ENCODE assay signal across 2 mouse cellular contexts in the genomic region with DNA sequence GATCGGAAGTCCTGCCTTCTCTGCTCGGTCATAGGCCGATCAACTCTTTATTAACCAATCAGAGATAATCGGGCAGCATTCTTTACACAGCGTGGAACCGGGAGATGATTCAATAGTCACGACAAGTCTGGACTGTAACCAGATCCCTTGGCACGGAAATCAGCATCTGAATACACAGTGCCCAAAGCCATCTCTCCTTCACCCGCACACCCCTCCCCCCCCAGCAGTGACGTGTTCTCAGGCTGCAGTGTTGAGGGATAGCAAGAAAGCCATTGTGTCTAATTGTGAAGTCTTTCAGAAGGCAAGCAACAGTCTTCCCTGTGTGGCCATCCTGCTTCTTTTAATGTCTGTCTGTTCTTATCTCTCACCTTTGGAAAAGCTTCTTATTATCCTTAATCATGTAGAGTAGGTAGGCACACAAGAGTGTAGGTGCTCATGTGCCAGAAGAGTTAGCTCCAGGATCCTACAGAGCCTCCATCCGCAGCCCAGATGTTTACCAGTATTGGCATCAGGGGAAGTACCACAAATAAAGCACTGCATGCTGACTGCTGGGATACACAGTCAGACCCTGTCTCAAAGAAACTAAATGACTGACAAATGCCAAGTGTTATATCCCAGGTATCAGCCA.
A peak's percentile ranks its signal among the peaks of the same experiment; 100 is the strongest.
TF ChIP-seq lines count a peak whose summit lies in the region.

No protein-coding gene starts in this region.

TF ChIP-seq in MEL, 35 proteins besides CTCF, POLR2A, EP300 and RAD21:
- no peak for TF ChIP-seq BHLHE40 (IDR thresholded peaks at IDR 0.05; ENCODE audit: borderline replicate concordance, low read depth, low read length)
- TF ChIP-seq ZC3H11A (IDR thresholded peaks at IDR 0.05; ENCODE audit: low read depth, low read length), result no peak
- TF ChIP-seq TCF12 (IDR thresholded peaks at IDR 0.05; ENCODE audit: low read depth, low read length), result 0 out of 2 replicates have a peak, but pooled peaks have one; percentile 2
- TF ChIP-seq SMC3 (IDR thresholded peaks at IDR 0.05; ENCODE audit: low read depth, low read length), result no peak
- no peak for TF ChIP-seq ZMIZ1 (IDR thresholded peaks at IDR 0.05; ENCODE audit: low read depth, low read length)
- no peak for TF ChIP-seq GABPA (IDR thresholded peaks at IDR 0.05; ENCODE audit: low read depth, low read length)
- TF ChIP-seq MXI1 (IDR thresholded peaks at IDR 0.05; ENCODE audit: low read depth, low read length), result peak; percentile 26; the same call in 1 of the 2 replicates
- TF ChIP-seq GATA1 (IDR thresholded peaks at IDR 0.05; ENCODE audit: low read depth, low read length), result no peak
- TF ChIP-seq ETS1 (IDR thresholded peaks at IDR 0.05; ENCODE audit: low read depth, low read length), result no peak
- peak; percentile 46; the same call in 1 of the 2 replicates for TF ChIP-seq MAX (IDR thresholded peaks at IDR 0.05; ENCODE audit: low read length)
- TF ChIP-seq USF1 (IDR thresholded peaks at IDR 0.05; ENCODE audit: low read depth, low read length), result no peak
- TF ChIP-seq JUND (IDR thresholded peaks at IDR 0.05; ENCODE audit: low read depth, low read length), result no peak
- TF ChIP-seq ELF1 (IDR thresholded peaks at IDR 0.05; ENCODE audit: low read depth, low read length), result no peak
- no peak for TF ChIP-seq UBTF (IDR thresholded peaks at IDR 0.05; ENCODE audit: borderline replicate concordance, insufficient read depth, low read depth, low read length)
- no peak for TF ChIP-seq CHD1 (IDR thresholded peaks at IDR 0.05; ENCODE audit: low read depth, low read length)
- TF ChIP-seq NELFE (IDR thresholded peaks at IDR 0.05; ENCODE audit: low read depth, low read length), result peak; percentile 53; the same call in 1 of the 2 replicates
- TF ChIP-seq MYC (IDR thresholded peaks at IDR 0.05; ENCODE audit: low read depth, low read length), result peak; percentile 80
- no peak for TF ChIP-seq ZNF384 (IDR thresholded peaks at IDR 0.05; ENCODE audit: low read depth, low read length)
- no peak for TF ChIP-seq MAFK (IDR thresholded peaks at IDR 0.05; ENCODE audit: borderline replicate concordance, low read depth, low read length)
- no peak for TF ChIP-seq USF2 (IDR thresholded peaks at IDR 0.05; ENCODE audit: borderline replicate concordance in 1 of 2, insufficient read depth in 1 of 2, low read depth in 1 of 2, low read length in 2 of 2)
- TF ChIP-seq MAZ (IDR thresholded peaks at IDR 0.05; ENCODE audit: low read depth, low read length), result no peak
- TF ChIP-seq POLR2AphosphoS5 (IDR thresholded peaks at IDR 0.05; ENCODE audit: borderline replicate concordance, low read depth, low read length), result no peak
- peak; percentile 22; the same call in 1 of the 2 replicates for TF ChIP-seq SIN3A (IDR thresholded peaks at IDR 0.05; ENCODE audit: low read length)
- no peak; the same call in 1 of the 2 replicates for TF ChIP-seq CHD2 (IDR thresholded peaks at IDR 0.05; ENCODE audit: low read length)
- no peak for TF ChIP-seq ZKSCAN1 (IDR thresholded peaks at IDR 0.05; ENCODE audit: low read depth, low read length)
- TF ChIP-seq MEF2A (IDR thresholded peaks at IDR 0.05; ENCODE audit: extremely low read depth, insufficient replicate concordance, low read depth, low read length, poor library complexity, severe bottlenecking), result no peak
- TF ChIP-seq POLR2AphosphoS2 (IDR thresholded peaks at IDR 0.05; ENCODE audit: low read length), result no peak
- TF ChIP-seq MYB (IDR thresholded peaks at IDR 0.05; ENCODE audit: low read depth, low read length), result no peak
- no peak for TF ChIP-seq RCOR1 (IDR thresholded peaks at IDR 0.05; ENCODE audit: low read depth, low read length)
- TF ChIP-seq TBP (IDR thresholded peaks at IDR 0.05; ENCODE audit: low read depth, low read length), result peak; percentile 81
- no peak for TF ChIP-seq TAL1 (IDR thresholded peaks at IDR 0.05; ENCODE audit: low read length)
- TF ChIP-seq NRF1 (IDR thresholded peaks at IDR 0.05; ENCODE audit: insufficient read depth, low read depth, low read length, poor library complexity, severe bottlenecking), result no peak
- no peak for TF ChIP-seq KAT2A (conservative IDR thresholded peaks at IDR 0.05; ENCODE audit: low read depth, low read length)
- TF ChIP-seq HCFC1 (IDR thresholded peaks at IDR 0.05; ENCODE audit: low read depth, low read length), result peak; percentile 70
- no peak for TF ChIP-seq E2F4 (IDR thresholded peaks at IDR 0.05; ENCODE audit: borderline replicate concordance, low read depth, low read length)

TF ChIP-seq in myocyte, 11 proteins besides CTCF, POLR2A, EP300 and RAD21:
- TF ChIP-seq MYOG (IDR thresholded peaks at IDR 0.05; ENCODE audit: control insufficient read depth in 1 of 3, insufficient read depth in 1 of 3, insufficient read length in 2 of 3, low read depth in 2 of 3) (no peak), MYOD1 (IDR thresholded peaks at IDR 0.05; ENCODE audit: control insufficient read depth in 1 of 3, insufficient read length in 2 of 3, low read depth in 2 of 3) (peak in 1 of 3 experiments; percentile 29)
